Mouse (Mus musculus) heart, adult 9 months (tissue): ENCODE data around the gene Rrp9.

ENCODE experiments used
- DNase-seq, 2 experiments: peaks; one replicate each; pipeline ENCODE4 v3.0.0; 2022; ENCODE audit warnings: low spot score in 2 of 2

The Rrp9 gene

GRCm38 (mm10) chr9:106456325-106457162, 19.2 kb upstream of the Rrp9 start:
- no peak for DNase-seq

- DNase-seq = no peak
These were observed 18.6 kb upstream of the Rrp9 start for GRCm38 (mm10) chr9:106457163-106457559.

- peak; percentile 68 to 69 for DNase-seq
These were observed 17.8 kb upstream of the Rrp9 start for GRCm38 (mm10) chr9:106457920-106458319.

- no peak for DNase-seq
These were observed 15.8 kb upstream of the Rrp9 start for GRCm38 (mm10) chr9:106459946-106460345.

GRCm38 (mm10) chr9:106460401-106461025, 15.2 kb upstream of the Rrp9 start:
- no peak for DNase-seq

- DNase-seq = no peak
These were observed 14.7 kb upstream of the Rrp9 start for GRCm38 (mm10) chr9:106461026-106461415.

GRCm38 (mm10) chr9:106461641-106462429, 13.9 kb upstream of the Rrp9 start:
- DNase-seq = no peak

GRCm38 (mm10) chr9:106462430-106462800, 13.3 kb upstream of the Rrp9 start:
- no peak for DNase-seq

GRCm38 (mm10) chr9:106463122-106464063, 12.4 kb upstream of the Rrp9 start:
- DNase-seq = no peak

- no peak for DNase-seq
These were observed 10.8 kb upstream of the Rrp9 start for GRCm38 (mm10) chr9:106464751-106465541.

GRCm38 (mm10) chr9:106465571-106466200, 10.1 kb upstream of the Rrp9 start, which contains the start of gene Gpr62:
Gpr62 (minus strand) TSS chr9:106465938.
- DNase-seq = no peak

- DNase-seq = no peak
These were observed 9.0 kb upstream of the Rrp9 start for GRCm38 (mm10) chr9:106466721-106467120.

GRCm38 (mm10) chr9:106467746-106468145, 8.0 kb upstream of the Rrp9 start:
- DNase-seq = no peak

GRCm38 (mm10) chr9:106469317-106469716, 6.4 kb upstream of the Rrp9 start:
- DNase-seq = no peak

- DNase-seq = no peak
These were observed 6.0 kb upstream of the Rrp9 start for GRCm38 (mm10) chr9:106469776-106470175.

- DNase-seq = no peak
These were observed 4.6 kb upstream of the Rrp9 start for GRCm38 (mm10) chr9:106470991-106471750.

GRCm38 (mm10) chr9:106471892-106472291, 3.9 kb upstream of the Rrp9 start:
- DNase-seq = peak; percentile 83 to 88

- DNase-seq = no peak
These were observed 3.4 kb upstream of the Rrp9 start for GRCm38 (mm10) chr9:106472321-106472720.

GRCm38 (mm10) chr9:106473081-106473752, 2.5 kb upstream of the Rrp9 start:
- peak; percentile 6 to 15 for DNase-seq
